12 mouse cellular contexts compared by ENCODE assay signal in genomic region chr2:7526696-7527095, GRCm38 (mm10). TPM values are rescaled to one million over a fixed set of nuclear protein-coding genes. Genes with fewer than 3 reads are reported as not detected.
DNase-seq lines count a peak whose midpoint lies in the region; ATAC-seq and TF ChIP-seq lines count a peak whose summit lies in the region.
"Had no signal": no experiment of that assay in that cellular context is flagged by ENCODE, and none has a peak within 500 bp of the region (broad histone marks: within the 10 kb centered on the region; RNA-seq: fewer than 3 reads in every experiment).

No protein-coding gene starts in this region.

- no peaks in the 10 kb centered on the region for H3K79me2 ChIP-seq in heart, adult 2 months (replicated peaks; ENCODE audit: control insufficient read depth, insufficient read depth, low read length)

- H3K36me3 ChIP-seq in heart, embryonic 12.5 days = no peaks in the 10 kb centered on the region
- no peaks in the 10 kb centered on the region for H3K36me3 ChIP-seq in heart, adult 2 months (ENCODE audit: control insufficient read depth, insufficient read depth, low read length)
- H3K36me3 ChIP-seq in lung, postnatal 0 days (ENCODE audit: insufficient read depth, low read length) = no peaks in the 10 kb centered on the region
- H3K36me3 ChIP-seq in midbrain, embryonic 16.5 days (ENCODE audit: control insufficient read depth, insufficient read depth, low read length) = no peaks in the 10 kb centered on the region
- H3K36me3 ChIP-seq: embryonic facial prominence, embryonic 10.5 days; kidney, embryonic 15.5 days; liver, embryonic 12.5 days had no signal

- no peak for TF ChIP-seq CTCF in heart, adult 2 months (IDR thresholded peaks at IDR 0.05)
- no peak for TF ChIP-seq CTCF in lung, postnatal 0 days (IDR thresholded peaks at IDR 0.05)

- no peaks in the 10 kb centered on the region for H3K9me3 ChIP-seq in heart, embryonic 12.5 days (replicated peaks)
- H3K9me3 ChIP-seq in lung, postnatal 0 days (ENCODE audit: low read length) = no peaks in the 10 kb centered on the region
- no peaks in the 10 kb centered on the region for H3K9me3 ChIP-seq in midbrain, embryonic 16.5 days (replicated peaks; ENCODE audit: control insufficient read depth, low read length, poor library complexity, severe bottlenecking)
- H3K9me3 ChIP-seq: embryonic facial prominence, embryonic 10.5 days; kidney, embryonic 15.5 days; liver, embryonic 12.5 days had no signal

- peak overlapping the region; percentile 68; the same call in 1 of the 2 replicates for H3K27ac ChIP-seq in heart, embryonic 12.5 days (ENCODE audit: poor library complexity, severe bottlenecking)
- no peak overlapping the region for H3K27ac ChIP-seq in heart, adult 2 months
- no peak overlapping the region for H3K27ac ChIP-seq in lung, postnatal 0 days (ENCODE audit: low read length)
- H3K27ac ChIP-seq in midbrain, embryonic 16.5 days (ENCODE audit: low read length) = peak overlapping the region; percentile 61
- H3K27ac ChIP-seq: embryonic facial prominence, embryonic 10.5 days; kidney, embryonic 15.5 days; layer of hippocampus, adult 2 months; liver, embryonic 12.5 days had no signal

- 23% methylated on average over 6 of the region's 6 CpGs for WGBS in heart, embryonic 12.5 days
- WGBS in heart, adult 2 months = 30% methylated on average over 6 of the region's 6 CpGs
- WGBS in lung, postnatal 0 days = 43% methylated on average over 6 of the region's 6 CpGs
- WGBS in midbrain, embryonic 16.5 days = 28% methylated on average over 6 of the region's 6 CpGs

- no peak overlapping the region for H3K4me3 ChIP-seq in heart, embryonic 12.5 days
- H3K4me3 ChIP-seq in heart, adult 2 months = no peak overlapping the region
- H3K4me3 ChIP-seq in lung, postnatal 0 days (ENCODE audit: low read depth, low read length) = no peak overlapping the region
- no peak overlapping the region for H3K4me3 ChIP-seq in midbrain, embryonic 16.5 days (ENCODE audit: low read depth, low read length)
- H3K4me3 ChIP-seq: embryonic facial prominence, embryonic 10.5 days; kidney, embryonic 15.5 days; layer of hippocampus, adult 2 months; liver, embryonic 12.5 days had no signal

- no peak for ATAC-seq in heart, embryonic 12.5 days (ENCODE audit: insufficient number of reproducible peaks, low FRiP score)
- peak; percentile 53 for ATAC-seq in lung, postnatal 0 days
- ATAC-seq in midbrain, embryonic 16.5 days = peak; percentile 57; the same call in 1 of the 2 replicates
- ATAC-seq: liver, embryonic 12.5 days had no signal

- no peaks in the 10 kb centered on the region for H3K27me3 ChIP-seq in heart, embryonic 12.5 days (replicated peaks)
- no peaks in the 10 kb centered on the region for H3K27me3 ChIP-seq in heart, adult 2 months (ENCODE audit: control insufficient read depth, insufficient read depth, low read length)
- H3K27me3 ChIP-seq in lung, postnatal 0 days (replicated peaks; ENCODE audit: insufficient read depth, low read length) = no peaks in the 10 kb centered on the region
- H3K27me3 ChIP-seq in midbrain, embryonic 16.5 days (ENCODE audit: control insufficient read depth, insufficient read depth, low read depth, low read length) = no peaks in the 10 kb centered on the region
- H3K27me3 ChIP-seq: kidney, embryonic 15.5 days; liver, embryonic 12.5 days had no signal

- H3K9ac ChIP-seq in heart, embryonic 12.5 days = no peak overlapping the region
- no peak overlapping the region for H3K9ac ChIP-seq in heart, adult 2 months (ENCODE audit: low read depth, low read length)
- no peak overlapping the region for H3K9ac ChIP-seq in lung, postnatal 0 days (replicated peaks; ENCODE audit: low read depth)
- no peak overlapping the region for H3K9ac ChIP-seq in midbrain, embryonic 16.5 days (ENCODE audit: low read depth, low read length)
- H3K9ac ChIP-seq: kidney, embryonic 15.5 days; liver, embryonic 12.5 days had no signal

- H3K4me2 ChIP-seq in heart, embryonic 12.5 days = no peak overlapping the region
- H3K4me2 ChIP-seq in lung, postnatal 0 days (replicated peaks; ENCODE audit: low read depth, low read length) = no peak overlapping the region
- no peak overlapping the region for H3K4me2 ChIP-seq in midbrain, embryonic 16.5 days (ENCODE audit: low read length)
- H3K4me2 ChIP-seq: kidney, embryonic 15.5 days; liver, embryonic 12.5 days had no signal

- TF ChIP-seq EP300 in heart, adult 2 months (IDR thresholded peaks at IDR 0.05; ENCODE audit: insufficient read depth, low read depth, low read length) = no peak
- TF ChIP-seq EP300 in lung, postnatal 0 days (IDR thresholded peaks at IDR 0.05) = no peak

- no peak for DNase-seq in heart, adult 2 months
- DNase-seq in lung, adult 18-20 months = peak; percentile 6 to 20
- DNase-seq in lung, postnatal 25 days (ENCODE audit: low spot score) = no peak
- DNase-seq in lung, postnatal 0 days (ENCODE audit: low spot score) = peak; percentile 45
- DNase-seq in T-cell, adult 2 months (ENCODE audit: low spot score) = no peak
- DNase-seq: cerebellum, adult 9-11 months had no signal

- TF ChIP-seq POLR2A in heart, adult 2 months (IDR thresholded peaks at IDR 0.05; ENCODE audit: insufficient read depth, low read depth, low read length) = no peak

- 0 out of 2 replicates have a peak, but pooled peaks cover 8% of the 10 kb centered on the region for H3K4me1 ChIP-seq in heart, embryonic 12.5 days (replicated peaks)
- H3K4me1 ChIP-seq in heart, adult 2 months (ENCODE audit: control insufficient read depth, insufficient read depth, low read length) = no peaks in the 10 kb centered on the region
- H3K4me1 ChIP-seq in lung, postnatal 0 days (ENCODE audit: insufficient read depth, low read depth, low read length) = no peaks in the 10 kb centered on the region
- peaks cover 24% of the 10 kb centered on the region for H3K4me1 ChIP-seq in midbrain, embryonic 16.5 days (ENCODE audit: control insufficient read depth, insufficient read depth, low read length)
- H3K4me1 ChIP-seq: embryonic facial prominence, embryonic 10.5 days; kidney, embryonic 15.5 days; liver, embryonic 12.5 days had no signal

- intact Hi-C loops in heart, adult 2 months (cut with DNase I) = no loop called here

RNA-seq across cellular contexts. Expression of gene Celf2, which starts 17.3 kb away (rescaled TPM):
- polyA plus RNA-seq in heart, embryonic 12.5 days (2016; fragmentation: Nextera tagmentation; extraction: Ambion mirVana) = 63.9 and 65.8 TPM in 2 replicates
- total RNA-seq in heart, adult 2 months (2021) = 10 to 100 TPM; 56.7 to 63.9 TPM
- 38.1 and 45.1 TPM in 2 replicates for polyA plus RNA-seq in heart, adult 2 months (2012; rRNA removed)
- polyA plus RNA-seq in lung, postnatal 0 days (2015; fragmentation: Nextera tagmentation; extraction: Ambion mirVana) = 49.6 and 67.5 TPM in 2 replicates
- 160 and 200 TPM in 2 replicates for polyA plus RNA-seq in midbrain, embryonic 16.5 days (2015; fragmentation: Nextera tagmentation; extraction: Ambion mirVana)

Comparison
In these comparisons a context has a peak if more than half of its experiments do, and no peak if none do; other contexts are left out.
1. H3K27ac ChIP-seq: peak in heart, embryonic 12.5 days (single experiment) and midbrain, embryonic 16.5 days (single experiment); none in heart, adult 2 months (single experiment) and lung, postnatal 0 days (single experiment).
2. DNase-seq: peak in lung, adult 18-20 months (2 of 2) and lung, postnatal 0 days (single experiment); none in heart, adult 2 months (0 of 2), lung, postnatal 25 days (single experiment) and T-cell, adult 2 months (single experiment).